Mouse (Mus musculus) neural tube, embryonic 10.5 days (tissue): ENCODE measurements at regions not wholly inside any gene's neighbourhood (a gene's known extent, or its start where the extent isn't known, plus 50 kb on each side); places are given as distances from the start of the nearest gene placed in this dataset.
A peak's percentile ranks its signal among the peaks of the same experiment; 100 is the strongest.

Source experiments
- DNase-seq: peaks from one replicate; pipeline ENCODE4 v3.0.0-alpha.2; 2017; ENCODE audit warnings: low spot score; ENCODE audit errors: extremely low spot score

DNA sequence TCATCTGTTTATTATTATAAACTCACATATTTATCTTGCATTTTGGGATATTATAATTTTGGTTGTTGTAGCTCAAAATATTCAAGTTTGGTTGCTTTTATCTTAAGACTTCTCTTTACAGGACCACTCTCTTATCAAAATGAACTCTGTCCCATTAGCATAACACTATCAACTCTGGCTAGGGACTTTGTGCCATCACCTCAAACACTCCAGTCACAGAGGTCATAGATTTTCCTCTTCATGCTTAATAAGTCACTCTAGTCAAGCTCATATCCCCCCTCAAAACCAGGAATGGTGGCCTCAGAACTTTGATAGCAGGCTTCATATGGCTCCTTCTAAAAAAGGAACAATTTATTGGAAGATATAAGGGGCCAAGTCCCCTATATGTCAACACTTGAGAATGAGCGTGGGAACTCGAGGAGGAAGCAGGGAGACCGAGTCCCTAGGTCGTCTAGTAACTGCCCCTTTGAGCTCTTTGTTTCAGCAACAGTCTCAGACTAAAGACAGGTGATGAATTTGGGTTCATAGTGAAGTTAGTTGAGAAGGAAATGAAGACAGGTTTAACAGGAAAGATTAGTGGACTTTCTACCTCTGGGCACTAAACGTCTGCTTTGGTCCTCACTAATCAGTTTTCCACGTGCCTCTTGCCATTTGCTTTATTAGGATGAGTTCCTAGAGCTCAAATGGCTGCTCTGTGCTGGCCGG, 565.4 kb upstream of the Pkn2 start:
- no peak for DNase-seq

- DNase-seq: no peak
Measured at GRCm38 (mm10) chr3:143417401-143417800, 535.6 kb upstream of the Pkn2 start.

DNA sequence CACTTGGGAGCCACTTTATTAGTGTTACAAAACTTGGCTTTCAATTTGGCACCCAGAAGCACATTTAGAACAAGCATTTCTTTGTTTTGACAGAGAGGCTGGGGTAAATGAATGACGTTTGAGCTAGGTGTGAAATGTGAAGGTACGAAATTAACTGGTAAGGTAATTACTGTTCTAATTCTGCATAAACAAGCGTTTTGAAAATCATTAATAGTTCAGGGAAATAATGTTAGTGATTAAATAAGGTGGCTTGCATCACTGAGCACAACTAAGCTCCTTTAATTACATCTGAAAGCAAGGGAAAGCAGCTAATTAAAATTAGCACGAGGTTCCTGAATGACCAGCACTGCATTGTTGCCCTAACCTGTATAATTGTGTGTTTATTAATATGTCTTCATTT, 529.9 kb upstream of the Pkn2 start:
- no peak for DNase-seq

DNA sequence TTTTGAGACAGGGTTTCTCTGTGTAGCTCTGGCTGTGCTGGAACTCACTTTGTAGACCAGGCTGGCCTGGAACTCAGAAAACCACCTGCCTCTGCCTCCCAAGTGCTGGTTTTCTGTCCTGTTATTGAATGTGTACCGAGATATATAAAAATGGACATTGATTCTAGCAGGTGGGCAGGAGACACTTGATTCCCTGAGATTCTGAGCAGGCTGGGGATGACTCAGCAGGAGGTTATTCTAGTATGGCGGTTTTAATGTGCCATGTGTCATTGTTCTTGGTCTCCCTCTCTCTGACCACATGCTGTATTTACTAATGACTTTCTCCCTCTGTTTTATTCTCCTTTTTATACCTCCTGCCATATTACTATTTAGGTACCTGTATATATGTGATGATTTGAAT, 517.2 kb upstream of the Pkn2 start:
- no peak for DNase-seq

DNA sequence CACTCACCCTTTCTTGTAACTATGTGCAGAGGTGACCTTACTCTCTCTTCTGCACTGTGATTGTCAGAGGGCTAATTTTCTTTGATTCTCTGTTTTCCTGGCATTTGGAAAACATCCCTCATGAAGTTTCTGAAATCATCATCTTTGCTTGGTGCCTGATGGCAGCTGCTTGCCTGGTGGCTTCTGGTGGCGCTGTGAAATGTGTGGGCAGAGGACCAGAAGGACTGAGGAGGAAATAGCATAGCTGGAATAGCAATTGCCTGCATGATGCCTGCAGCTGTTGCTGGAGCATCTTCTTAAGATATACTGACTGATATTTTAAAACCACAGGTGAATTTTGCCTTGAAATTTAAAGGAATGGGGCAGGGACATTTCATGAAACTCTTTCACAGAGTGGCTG, 502.6 kb upstream of the Pkn2 start:
- no peak for DNase-seq

DNA sequence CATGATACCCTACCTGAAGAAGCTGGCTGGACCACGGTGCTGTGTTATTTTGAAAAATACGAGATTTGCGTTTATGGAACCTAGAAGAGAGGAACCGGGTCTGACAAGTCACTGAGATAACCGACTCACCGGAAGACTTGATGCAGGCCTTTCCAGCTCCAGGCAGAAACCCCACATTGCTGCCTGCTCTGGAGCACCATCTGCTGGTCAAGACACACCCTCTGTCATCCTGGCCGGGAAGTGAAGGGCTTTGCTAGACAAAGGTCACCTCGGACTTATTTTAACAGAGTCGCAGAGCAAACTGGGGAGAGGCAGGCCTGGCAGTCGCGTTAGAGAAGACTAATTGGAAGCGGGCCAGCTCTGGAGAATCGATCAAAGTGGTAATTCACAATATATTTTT, 497.4 kb upstream of the Pkn2 start:
- peak; percentile 79 for DNase-seq

GRCm38 (mm10) chr3:143377446-143377845, 495.6 kb upstream of the Pkn2 start:
- no peak for DNase-seq

- DNase-seq: no peak
Measured at GRCm38 (mm10) chr3:143375527-143376061, 493.8 kb upstream of the Pkn2 start.

DNA sequence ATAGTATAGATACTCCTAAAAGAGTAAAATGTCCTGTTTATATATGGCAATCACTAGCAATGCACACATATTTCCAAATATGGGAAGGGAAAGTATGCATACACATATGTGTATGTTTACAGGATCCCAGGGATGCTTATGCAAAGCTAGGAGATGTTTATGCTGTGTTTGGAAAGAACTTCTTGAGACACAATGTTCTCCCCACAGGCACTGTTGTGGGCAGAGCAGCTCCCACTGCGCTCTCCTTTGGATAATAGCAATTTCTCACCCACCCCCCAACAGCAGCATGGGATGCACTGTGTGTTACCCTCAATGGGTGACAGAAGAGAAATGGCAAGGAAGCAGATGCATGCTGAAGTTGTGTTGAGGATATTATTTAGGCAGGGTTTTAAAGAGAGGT, 491.7 kb upstream of the Pkn2 start:
- DNase-seq: no peak

- DNase-seq: no peak
Measured at GRCm38 (mm10) chr3:143369002-143369401, 487.2 kb upstream of the Pkn2 start.

DNA sequence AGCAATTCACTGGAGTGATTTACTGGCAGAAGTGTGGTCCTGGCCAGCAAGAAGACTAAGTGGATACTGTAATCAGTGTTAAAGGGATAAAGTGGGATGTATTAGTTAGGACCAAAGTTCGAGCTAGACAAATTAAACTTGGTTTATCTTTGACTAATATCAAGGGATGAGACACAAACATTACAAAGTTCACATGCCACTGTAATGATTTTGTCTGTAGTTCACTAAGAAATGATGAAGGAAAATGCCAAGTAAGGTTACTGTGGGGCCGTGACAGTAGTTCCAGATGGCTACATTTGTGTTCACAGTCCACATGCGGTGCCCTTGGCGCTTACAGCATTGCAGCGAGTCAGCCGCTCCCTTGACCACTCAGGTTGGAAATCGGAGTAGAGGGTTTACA, 458.2 kb upstream of the Pkn2 start:
- no peak for DNase-seq

GRCm38 (mm10) chr3:143333339-143333738, 451.5 kb upstream of the Pkn2 start:
- DNase-seq: no peak

DNA sequence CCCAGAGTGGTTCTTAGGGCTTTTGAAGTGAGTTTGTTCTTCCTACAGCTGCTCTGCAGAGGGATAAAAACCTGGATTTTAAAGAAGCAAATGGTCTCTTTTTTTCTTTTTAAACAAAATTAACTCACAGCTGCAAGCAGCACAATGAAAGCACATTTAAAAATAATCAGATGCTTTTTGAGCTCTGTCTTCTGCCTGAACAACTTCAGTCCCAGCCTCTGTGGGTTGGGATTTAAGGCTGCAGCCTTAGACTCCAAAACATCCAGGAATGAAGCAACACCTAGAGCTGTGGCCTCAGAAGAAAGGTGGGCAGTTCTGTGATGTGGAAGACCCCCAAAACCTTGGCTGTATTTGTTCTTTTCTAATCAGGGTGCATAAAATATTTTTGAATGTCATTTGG, 446.7 kb upstream of the Pkn2 start:
- DNase-seq: no peak

DNA sequence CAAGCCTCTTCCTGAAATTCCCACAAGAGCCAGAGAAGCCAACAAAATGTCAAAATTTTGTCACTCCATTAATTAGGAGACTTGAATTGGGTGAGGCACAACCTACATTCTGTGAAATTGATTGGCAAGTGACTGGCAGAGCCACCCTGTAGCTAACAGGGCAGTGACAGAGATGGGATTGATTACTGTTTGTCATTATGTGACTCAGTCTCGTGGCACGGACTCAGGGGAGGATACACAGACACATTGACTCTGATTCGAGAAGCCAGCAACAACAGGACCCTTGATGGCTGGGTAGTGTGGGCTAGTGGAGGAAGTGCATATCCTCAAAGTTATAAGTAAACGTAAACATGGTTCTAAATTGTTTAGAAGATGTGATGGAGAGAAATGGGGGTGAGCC, 445.8 kb upstream of the Pkn2 start:
- no peak for DNase-seq

GRCm38 (mm10) chr3:143316457-143316856, 434.7 kb upstream of the Pkn2 start:
- DNase-seq: no peak

DNA sequence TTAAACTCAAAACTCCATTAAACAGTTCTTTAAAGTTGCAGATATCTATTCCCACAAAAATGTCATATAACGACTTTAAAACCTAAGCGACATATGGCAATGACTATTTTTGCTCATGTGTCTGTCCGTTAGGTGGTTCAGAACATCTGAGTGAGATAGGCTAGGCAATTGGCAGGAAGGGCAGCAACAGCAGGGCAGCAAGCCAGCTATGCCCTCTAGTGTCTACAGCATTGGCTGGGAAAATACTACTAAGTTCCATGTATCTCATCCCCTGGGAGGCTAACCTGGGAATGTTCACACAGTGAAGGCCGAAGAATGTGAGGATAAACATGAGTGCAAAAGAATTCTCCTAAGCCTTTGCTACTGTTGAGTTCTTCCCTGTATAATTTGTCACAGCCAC, 410.0 kb upstream of the Pkn2 start:
- no peak for DNase-seq

DNA sequence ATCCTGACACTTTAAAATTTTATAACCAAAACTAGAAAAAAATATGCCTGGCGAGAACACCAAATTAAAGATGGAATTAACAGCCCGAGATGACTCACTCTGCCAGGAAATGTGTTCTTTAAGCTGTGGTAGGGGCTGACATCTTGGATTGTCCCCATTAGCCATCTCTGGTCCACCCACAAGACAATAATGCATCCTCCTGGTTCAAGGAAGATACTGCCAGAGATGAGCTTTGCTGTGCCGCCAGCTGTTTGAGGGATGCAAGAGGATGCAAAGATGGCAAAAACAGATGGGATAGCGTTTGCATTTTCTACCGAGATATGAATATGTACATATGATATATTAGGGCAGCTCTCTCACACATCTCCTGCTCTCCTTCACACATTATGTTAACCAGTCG, 382.3 kb upstream of the Pkn2 start:
- DNase-seq: no peak

DNA sequence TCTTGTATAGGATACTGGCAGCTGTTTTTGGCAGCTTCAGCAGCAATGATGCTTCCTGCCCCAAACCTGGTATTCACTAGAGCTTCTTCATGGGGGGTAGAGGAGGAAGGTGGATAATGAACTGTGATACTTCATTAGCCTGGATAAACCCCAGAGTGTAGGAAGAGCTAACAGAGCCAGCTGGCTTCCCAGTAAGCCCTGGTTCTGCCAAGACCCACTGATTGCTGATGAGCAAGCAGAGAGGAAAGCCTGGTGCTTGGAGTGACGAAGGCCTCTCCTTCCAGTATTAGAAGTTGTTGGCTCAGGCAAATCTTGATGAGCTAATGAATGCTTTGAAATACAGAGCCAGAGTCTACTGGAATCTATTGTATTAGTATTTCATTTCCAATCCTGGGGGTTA, 370.8 kb upstream of the Pkn2 start:
- DNase-seq: no peak

DNA sequence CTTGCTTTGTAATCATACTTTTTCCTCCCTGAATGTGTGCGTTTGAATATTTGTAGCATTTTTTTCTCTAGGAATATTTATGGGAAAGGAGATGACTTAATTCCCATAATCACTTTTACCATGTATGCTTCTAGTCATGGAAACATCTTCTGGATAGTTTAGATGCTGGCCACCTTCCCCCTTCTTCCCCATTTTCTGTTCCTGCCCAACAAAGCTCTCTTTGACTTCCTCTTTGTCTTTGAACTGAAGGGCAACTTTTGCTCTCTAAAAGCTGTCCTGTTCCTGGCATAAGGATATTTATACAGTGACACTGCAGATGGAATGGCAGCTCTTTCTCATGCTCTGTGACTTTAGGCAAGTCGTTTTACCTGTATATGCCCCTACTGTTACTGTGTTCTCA, 370.2 kb upstream of the Pkn2 start:
- no peak for DNase-seq

- no peak for DNase-seq
Measured at GRCm38 (mm10) chr3:143242691-143243090, 360.9 kb upstream of the Pkn2 start.

DNA sequence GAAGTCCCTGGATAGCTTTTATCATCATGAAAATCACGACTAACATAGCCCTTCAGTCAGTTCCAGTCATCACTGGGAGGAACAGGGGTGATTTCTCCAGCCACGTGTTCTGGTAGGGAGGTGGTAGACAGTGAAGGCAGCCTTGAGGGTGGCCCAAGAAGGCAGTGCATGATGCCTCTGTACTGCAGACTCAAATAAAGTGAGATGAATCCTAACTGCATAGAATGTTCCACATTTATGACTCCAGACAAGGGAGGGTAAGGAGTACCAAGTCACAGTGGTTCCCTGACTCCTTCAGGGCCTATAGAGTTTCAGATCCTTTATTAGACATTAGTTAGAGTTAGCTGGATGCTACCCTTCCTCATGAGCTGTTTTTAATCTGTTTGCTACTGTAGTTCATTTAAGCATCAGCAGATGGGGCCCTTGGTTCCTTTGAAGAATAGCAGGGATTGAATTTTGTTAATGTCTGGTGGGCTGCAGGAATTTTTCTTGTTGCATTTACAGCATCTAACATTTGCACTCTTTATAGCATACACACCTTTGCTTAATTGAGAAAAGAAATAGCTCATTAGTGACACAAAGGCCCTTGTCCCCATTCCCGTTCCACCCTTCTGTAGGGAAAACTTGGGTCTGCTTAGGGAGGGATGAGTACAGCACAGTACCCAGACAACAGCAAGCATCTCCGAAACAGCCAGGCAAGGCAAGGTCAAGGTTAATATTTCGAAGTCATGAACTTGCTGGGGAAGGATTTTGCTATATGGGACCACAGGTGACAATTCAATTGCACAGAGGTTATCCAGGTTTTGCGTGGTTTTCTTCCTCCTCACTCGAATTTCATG, 359.0 kb upstream of the Pkn2 start:
- DNase-seq: no peak

- no peak for DNase-seq
Measured at GRCm38 (mm10) chr3:143238546-143238945, 356.7 kb upstream of the Pkn2 start.
